Mouse (Mus musculus) activated CD4-positive, CD25-positive, alpha-beta regulatory T cell, adult 9 weeks (primary cell): ENCODE measurements around the gene Gm49336. TPM values are rescaled to one million over a fixed set of nuclear protein-coding genes. Genes with fewer than 3 reads are reported as not detected.

Experiments used
- polyA plus RNA-seq: library from polyadenylated mRNA; unstranded; fragments of 100-300 nt; shearing (Covaris generic); gene quantifications from one replicate; pipeline ENCODE4 v1.2.1, GENCODE M21; 2017

Gm49336 gene
- polyA plus RNA-seq: 60.6 TPM

GRCm38 (mm10) chr14:60251281-60252003 is at the start of gene Gm49336, which contains the start of gene Nupl1:
Gene Gm49336, minus strand, starts transcription at chr14:60251507.
Gene Nupl1, minus strand, starts transcription at chr14:60251431.

DNA sequence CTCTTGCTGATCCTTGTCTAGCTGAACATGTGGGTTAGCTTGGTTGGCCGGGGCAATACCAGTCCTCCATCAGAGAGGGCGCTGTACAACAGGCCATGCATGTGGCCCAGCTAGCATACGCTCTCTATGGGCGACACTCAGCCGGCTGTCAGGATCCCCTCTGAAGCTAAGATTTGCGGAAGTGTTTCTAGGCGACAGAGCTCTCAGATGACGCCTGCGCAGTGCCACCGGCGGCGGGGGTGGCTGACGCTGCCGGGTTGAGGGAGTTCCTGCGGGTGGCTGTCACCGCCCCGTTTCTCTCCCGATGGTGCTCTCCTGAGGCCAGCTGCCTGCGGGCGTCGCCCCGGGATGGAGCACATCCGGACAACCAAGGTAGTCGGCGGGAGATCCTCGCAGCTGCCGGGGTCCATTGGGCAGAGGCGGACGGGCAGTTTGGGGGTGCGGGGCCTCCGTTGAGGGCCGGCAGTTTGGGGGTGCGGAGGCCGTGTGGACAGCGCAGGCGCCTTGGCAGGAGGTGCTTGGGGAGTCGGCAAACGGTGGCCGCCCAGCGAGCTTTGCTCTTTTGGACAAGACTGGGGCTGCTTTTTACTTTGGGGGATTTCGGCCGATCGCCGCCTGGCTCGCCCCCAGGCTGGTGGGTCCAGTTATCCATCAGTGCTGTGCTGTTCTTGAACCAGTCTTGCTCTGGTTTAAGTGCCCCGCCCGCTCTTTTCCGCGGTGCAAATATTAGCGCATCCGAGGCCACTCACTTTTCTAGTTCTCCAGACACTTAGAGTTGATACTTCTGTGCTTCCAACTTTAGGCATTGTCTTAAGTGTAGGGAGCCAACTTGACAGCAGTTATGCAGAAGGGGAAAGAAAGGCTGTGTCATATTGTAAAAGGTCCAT is 13.9 kb upstream of the Gm49336 start, which contains the start of gene Mtmr6:
Gene Mtmr6, plus strand, starts transcription at position 239 of the 887 bp plus-strand sequence.

DNA sequence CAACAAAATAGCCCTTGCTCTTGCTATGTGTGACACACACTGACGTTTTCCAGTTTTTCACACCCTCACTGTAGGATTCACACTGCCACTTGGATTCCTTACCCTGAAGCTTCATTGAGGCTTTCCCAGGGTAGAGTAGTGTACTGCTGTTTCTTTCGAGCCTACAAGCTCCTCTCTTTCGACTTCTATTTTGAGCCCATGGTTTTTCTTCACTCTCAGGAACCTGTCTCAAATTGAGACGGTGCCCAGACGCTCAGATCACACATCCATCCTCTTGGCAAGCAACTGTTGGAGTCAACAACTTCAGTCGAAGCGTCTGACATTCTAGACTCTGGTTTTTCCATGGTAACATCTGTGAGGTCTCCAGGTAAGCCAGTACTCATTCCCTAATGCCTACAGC is 54.4 kb downstream of the Gm49336 start, which contains the start of gene Atp8a2:
Gene Atp8a2, minus strand, starts transcription at position 296 of the 400 bp plus-strand sequence.

Other genes starting within 250 kb of the Gm49336 start
- 0.88 TPM for gene Atp8a2, start 54.3 kb downstream of the Gm49336 start, polyA plus RNA-seq
- gene Nupl1, start 76 bp downstream of the Gm49336 start, polyA plus RNA-seq: not detected
- 77.7 TPM for gene Mtmr6, start 13.7 kb upstream of the Gm49336 start, polyA plus RNA-seq
- not detected for gene Amer2, start 121.8 kb upstream of the Gm49336 start, polyA plus RNA-seq